Mouse (Mus musculus): ENCODE measurements around the gene Unc13d.
"Not testable (repeated sequence)": the region's sequence is repeated elsewhere in the genome, so short reads cannot be mapped to it uniquely, and the experiment has no call there.

The Unc13d gene

DNA sequence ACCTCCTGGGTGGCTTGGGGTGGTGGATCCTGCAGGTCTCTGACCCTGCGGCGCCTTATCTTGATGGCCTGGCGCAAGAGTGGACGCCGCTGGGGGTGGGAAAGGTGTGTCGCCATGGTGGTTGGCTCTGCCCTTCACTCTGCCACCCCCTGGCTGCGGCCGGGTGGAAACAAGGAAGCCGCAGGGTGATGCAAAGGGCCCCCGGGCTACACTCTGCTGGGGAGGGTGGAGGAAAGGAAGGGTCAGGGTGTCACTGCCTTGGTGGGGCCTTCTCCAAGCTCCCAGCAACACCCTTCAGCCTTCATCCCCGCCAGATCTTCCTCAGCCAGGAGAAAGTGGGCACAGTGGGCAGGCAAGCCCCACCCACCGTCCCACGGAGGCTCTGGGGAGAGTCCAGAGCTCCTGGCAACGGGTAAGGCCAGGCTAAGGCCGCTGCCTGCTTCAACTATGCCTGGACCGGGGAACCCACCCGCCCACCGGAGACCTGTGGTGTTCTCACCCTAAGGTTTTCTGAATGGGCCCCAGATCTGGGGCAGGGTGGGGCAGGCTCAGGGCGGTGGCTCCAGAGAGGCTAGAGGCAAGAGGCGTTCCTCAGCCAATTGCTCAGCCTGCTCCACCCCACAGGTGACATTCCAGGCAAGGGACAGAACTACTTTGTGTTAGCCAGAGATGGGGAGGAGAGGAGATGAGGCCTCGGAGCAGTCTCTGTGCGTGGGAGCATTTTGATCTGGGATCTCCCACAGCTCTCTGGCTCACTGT is at the start of gene Unc13d:
TSS of gene Unc13d (minus strand) at position 516 of the 759 bp plus-strand sequence.
- peak; percentile 69 for DNase-seq (ENCODE audit: low spot score)

DNA sequence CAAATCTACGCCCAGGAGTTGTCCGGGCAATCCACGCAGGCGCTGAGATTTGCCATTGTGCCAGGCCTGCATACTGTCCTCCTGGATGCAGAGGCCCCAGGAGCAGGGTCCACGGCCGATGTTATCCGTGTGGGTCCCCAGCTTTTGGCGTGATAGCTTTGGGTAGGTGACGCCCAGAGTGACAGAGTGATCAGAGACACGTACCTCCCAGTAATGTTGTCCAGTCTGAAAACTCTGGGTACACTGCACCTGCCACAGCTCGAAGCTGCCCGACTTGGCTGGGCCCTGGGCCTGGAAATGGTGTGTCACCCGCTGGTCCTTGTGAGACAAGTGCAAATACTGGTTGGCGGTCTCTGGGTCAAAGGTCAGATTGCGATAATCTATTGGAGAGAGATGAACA is 48.5 kb upstream of the Unc13d start:
- DNase-seq (ENCODE audit: low spot score): no peak

DNA sequence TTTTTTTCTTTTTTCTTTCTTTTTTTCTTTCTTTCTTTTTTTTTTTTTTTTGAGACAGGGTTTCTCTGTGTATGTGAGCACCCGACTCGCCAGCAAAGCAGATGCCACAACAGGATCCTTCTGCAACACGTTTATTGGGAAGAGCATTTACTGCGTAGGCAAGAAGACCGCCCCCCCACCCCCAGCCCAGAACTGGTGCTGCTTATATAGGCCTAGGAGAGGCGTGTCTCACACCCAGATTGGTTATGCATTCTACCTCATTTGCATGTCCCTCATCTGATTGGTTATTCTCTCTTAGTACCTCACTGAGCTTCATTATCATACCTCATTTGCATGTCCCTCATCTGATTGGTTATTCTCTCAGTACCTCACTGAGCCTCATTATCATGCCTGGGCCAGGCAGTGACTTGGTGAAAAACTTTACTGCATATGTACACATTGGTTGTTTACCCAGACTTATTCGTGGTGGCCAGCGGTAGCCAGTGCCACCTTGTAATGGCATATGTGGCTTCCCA is 44.0 kb upstream of the Unc13d start:
- not testable (repeated sequence) for DNase-seq (ENCODE audit: low spot score)

DNA sequence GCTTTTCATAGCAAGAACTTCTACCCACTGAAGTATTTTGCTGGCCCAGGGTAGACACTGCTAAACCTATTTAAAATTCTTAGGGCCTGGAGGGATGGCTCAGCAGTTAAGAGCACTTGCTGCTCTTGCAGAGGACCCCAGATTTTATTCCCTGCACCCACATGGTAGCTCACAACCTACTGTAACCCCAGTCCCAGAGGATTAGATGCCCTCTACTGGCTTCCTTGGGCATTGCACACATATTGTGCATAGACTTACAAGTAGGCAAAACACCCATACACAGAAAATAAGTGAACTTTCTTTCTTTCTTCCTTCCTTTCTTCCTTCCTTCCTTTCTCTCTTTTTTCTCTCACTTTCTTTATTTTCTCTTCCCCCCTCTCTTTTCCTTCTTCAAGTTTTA is 40.1 kb upstream of the Unc13d start:
- DNase-seq (ENCODE audit: low spot score): no peak

DNA sequence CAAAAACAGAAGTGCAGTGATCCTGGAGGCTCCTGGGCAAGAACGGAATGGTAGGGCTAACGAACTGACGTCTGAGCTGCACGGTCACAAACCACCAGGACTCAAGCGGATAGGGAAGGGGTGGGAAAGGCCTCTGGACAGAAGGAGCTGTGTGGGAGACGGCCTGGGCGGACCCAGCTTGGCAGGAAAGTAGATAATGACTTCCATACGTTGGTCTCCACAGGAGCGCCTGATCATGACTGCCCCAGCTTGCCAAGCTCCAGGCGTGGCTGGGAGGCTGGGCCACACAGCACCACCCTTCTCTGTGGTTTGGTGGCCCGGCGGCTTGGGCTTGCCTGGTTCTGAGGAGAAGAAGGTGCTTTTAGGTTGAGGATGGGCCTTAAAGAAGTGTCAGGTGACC is 39.5 kb upstream of the Unc13d start:
- DNase-seq (ENCODE audit: low spot score): no peak

DNA sequence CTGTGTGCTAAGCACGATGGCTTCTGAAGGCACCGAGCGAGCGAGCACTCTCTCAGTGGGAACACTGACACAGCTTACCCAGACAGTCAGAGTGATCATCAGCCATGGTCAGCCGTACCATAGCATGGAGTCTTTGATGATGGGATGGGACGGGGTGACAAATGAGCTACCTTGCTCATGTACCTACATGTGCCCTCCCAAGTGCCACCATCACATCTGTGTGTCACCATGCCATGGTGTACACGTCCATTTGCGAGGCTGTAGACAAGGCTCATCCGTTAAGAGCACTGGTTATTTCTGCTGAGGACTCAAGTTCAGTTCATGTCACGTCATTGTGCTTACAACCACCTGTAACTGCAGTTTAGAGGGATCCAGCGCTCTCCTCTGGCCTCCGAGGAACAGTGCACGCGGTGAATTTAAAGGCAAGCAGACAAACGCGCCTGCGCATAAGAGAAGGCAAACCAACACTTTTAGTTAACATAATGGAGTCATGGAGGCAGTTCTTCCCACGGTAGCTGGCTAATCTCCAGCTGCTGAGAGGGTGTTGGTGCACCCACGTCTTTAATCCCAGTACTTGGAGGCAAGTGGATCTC is 33.9 kb upstream of the Unc13d start:
- DNase-seq (ENCODE audit: low spot score): no peak

DNA sequence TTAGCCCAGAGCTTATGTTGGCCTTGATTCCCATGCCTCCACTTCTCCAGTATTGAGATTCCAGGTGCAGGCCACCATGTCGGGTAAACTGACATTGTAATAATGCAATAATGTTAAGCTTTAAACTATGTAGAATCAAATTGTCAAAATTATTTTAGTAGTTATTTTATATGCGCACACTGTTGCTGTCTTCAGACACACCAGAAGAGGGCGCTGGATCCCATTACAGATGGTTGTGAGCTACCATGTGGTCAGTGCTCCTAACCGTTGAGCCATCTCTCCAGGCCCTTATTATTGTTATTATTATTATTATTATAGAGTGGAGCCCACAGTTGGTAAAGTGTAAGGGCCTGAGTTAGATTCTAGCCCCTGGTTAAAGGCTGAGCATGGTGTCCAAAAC is 33.3 kb upstream of the Unc13d start:
- no peak for DNase-seq (ENCODE audit: low spot score)

DNA sequence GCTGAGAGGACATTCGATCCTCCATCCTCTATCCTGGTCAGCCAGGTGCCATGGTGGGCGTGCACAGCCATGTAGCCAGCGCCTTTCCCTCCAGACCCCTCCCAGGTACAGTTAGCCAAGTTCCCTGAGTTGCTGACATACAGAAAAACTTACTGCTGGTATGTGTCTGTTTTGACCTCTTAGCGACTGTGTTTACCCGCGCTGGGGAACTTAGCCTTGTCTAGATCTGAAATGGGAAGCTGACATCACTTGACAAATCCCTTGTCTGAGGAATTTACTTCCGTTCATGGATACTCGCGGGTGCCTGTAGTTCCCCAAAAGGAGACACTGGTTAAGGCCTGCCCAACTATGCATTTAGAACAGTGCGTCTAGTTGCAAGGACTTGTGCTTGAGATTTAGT is 32.8 kb upstream of the Unc13d start:
- DNase-seq (ENCODE audit: low spot score): no peak

DNA sequence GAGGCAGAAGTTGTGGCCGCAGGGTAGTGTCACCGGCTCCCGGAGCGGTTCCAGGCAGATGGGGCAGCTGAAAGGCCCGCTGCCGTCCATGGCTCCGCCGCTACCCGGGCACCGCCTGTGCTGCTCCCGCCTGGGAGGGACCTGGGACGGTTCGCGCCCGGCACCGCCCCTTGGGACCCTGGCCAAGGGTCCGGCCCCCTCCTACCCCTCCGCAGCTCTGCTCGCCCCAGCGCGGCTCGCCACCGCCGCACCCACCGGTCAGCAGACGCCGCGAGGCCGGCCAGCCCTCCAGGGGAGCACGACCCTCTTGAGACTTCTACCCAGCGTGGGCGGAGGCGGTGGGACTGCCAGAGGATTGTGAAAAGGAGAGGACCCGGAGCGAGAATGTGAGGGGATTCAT is 32.4 kb upstream of the Unc13d start:
- peak; percentile 83 for DNase-seq (ENCODE audit: low spot score)

DNA sequence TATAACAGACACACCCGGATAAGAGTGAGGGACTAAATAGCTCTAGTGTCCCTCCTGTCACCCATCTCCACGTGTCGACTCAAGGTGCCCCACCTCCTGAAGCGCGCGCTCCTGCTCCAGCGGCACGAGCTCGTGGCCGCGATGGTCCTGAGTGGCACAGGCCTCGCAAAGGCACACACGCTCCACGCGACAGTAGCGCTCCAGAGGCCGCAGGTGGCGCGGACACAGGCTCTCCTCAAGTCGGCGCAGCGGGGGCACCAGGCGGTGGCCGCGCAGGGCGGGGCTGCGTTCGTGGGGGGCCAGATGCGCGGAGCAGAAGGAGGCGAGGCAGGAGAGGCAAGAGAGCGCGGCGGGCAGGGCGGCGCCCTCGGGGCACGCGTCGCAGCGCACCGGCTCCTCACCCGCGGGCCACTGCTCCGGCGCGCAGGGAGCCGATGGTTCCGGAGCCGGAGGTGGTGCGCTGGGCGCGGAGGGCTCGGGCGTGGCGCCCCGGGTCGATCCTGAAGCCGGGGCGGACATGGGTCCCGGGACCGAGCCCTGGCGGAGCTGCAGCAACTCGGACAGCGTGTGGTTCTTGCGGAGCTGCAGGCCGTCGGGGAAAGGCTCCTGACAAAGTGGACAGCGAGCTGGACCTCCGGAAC is 31.8 kb upstream of the Unc13d start:
- no peak for DNase-seq (ENCODE audit: low spot score)

DNA sequence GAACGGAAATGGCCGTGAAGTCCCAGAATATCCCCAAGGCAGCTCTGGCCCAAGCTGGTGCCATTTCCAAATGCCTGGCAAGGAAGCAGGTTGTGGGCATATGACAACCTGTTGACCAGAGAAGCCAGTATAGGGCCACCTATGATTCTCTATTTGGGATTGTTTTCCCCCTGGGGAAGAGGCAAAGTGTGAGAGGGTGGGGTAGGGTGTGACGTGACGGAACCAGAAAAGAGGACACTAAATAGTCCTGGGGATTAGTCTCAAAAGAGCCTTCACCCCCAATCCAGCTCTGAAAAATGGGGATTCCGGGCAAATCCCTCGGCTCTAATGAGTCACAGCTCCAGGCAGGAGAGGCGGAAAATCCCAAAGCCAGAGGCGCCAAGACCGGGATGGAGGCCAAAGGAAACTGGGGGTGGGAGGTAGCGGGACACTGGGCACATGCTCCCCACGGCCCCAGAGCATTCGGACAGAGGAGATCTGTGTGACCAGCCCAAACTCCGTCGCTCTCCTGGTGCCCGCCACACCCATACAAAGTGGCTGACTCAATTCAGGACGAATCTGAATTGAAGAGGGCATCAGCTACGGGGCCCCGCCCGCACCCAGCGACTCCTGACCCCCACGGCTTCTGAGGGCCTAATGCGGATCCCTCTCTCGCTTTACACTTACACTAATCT is 30.8 kb upstream of the Unc13d start:
- DNase-seq (ENCODE audit: low spot score): peak; percentile 74

DNA sequence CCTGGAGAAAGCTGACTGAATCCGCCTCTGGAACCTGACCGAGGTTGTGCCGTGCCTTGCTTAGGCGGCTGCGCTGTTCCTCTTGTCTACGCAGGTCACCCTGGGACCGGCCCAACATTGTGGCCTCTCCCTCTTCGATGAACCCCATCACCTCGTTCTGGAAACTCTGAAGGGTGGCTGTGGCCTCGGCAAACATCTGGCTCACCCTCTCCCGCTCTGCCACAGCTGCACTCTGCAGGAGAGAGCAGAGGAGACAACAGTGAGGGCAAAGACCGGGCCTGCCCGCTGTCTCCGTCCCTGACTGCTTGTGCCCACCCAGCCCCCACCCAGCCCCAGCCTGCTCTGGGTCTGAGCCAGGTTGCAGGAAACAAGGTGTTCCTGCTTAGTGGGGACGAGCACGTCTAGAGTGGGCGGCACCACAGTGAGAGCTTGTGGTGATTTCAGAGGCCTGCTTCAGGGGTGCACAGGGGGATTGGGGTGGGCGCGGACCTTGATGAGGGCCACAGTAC is 30.1 kb upstream of the Unc13d start:
- DNase-seq (ENCODE audit: low spot score): no peak

DNA sequence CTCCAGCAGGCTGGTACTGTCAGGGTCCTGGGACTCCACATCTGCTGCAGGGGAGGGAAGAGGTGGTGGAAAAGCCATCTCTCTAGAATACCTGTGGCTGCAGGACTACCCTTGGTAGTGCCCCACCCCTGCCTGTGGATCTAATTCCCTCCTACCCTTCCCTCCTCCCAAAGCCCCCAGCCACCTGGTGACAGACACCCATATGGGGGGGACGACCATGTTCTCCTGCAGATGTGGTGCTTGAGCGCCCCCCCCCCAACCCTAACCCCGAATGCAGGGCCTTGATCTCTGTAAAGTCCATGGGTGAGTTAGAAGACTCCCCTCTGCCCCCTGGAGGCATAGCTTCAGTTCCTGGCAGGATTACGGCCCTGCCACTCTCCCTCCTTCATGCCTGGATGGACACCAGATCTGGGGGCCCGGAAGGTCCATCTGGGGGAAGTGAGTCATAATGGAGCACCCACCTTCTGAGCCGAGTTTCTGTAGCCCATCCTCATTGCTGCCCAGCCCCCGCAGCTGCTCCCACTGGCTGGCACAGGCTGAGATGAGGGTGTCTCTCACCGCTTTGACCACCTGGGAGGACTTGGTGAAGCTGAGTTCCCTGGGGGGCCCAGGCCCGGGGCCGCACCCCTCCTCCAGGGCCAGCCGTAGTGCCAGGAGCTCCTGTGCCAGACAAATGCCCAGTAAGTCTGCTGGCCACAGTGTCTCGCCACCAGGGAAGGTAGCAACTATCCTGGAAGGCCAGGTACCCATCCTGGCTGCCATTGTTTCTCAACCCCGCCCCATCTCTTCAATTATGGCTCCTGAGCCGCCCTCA is 29.4 kb upstream of the Unc13d start:
- no peak for DNase-seq (ENCODE audit: low spot score)

DNA sequence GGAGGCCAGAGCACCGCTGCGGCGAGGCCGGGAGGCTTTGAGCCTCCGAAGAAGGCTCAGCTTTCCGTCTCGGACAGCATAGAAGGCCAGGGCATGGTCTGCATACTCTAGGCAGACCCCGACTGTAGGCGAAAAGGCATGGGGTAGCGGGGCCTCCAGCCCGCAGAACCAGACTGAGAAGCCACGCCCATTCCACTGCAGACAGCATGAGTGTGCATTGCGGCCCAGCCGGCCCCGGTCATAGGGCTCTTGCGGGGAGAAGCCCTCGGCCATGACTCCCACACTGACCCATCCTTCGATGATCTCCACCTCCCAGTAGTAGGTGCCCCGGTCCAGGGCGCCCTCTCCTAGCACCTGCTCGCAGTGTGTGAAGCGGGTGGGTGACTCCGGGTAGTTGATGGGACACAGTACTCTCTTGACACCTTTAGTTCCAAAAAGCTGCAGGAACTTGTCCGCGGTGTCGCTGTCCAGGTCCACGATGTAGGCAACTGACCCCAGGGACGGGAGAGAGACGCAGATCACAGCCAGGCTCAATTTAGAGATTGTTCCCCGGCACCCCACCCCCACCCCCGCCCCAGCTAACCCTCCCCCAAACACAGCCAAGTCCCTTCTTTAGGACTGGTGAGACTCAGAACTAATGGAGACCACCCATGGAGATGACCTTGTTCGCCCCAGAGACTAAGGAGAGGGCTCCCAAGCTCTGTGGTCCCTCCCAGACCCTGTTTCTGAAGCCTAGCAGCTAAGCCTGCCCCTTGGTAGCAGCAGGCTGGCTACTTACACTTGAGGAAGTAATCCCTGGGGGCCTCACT is 28.6 kb upstream of the Unc13d start:
- no peak for DNase-seq (ENCODE audit: low spot score)

DNA sequence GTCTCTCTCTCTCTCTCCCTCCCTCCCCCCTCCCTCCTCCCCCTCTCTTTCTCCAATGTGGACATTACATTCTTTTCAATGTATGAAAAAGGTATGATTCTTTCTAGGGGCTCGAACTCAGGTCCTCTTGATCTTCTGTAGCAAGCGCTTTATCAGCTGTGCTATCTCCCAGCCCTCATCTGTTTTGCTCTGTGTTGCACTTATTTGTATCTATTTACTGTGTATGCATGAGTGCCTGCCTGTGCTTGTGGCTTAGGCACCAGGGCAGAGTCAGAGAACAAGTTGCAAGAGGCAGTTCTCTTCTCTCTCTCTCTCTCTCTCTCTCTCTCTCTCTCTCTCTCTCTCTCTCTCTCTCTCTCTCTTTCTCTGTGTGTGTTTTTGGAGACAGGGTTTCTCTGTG is 27.3 kb upstream of the Unc13d start:
- DNase-seq (ENCODE audit: low spot score): no peak

DNA sequence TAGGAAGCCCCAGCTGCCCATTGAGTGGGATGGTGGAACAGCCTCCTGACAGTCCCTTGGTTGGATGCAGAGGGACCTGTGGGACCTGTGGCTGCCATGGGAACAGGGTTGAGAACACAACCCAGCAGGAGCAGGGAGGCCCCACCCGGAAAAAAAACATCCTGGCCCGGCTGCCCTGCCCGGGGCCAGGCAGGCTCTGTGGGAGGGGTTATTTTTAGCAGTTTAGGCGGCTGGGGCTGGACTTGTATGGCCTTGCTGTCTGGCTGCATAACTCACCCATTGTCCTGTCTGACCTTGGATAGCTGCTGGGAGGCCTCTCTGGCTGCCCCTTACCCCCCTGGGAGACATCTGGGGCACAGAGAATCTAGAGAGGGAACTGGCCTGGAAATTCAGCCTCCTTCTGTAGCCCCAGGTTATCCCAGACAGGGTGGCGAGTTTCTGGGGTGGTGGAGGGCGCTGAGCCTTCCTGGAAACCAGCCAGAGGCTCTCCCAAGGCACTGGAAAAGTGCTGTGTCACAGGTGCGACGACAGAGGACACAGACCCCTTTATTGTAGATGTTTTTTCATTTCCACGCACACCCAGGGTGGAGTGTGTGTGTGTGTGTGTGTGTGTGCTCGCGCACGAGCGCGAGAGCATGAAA is 26.4 kb upstream of the Unc13d start:
- peak; percentile 69 for DNase-seq (ENCODE audit: low spot score)

DNA sequence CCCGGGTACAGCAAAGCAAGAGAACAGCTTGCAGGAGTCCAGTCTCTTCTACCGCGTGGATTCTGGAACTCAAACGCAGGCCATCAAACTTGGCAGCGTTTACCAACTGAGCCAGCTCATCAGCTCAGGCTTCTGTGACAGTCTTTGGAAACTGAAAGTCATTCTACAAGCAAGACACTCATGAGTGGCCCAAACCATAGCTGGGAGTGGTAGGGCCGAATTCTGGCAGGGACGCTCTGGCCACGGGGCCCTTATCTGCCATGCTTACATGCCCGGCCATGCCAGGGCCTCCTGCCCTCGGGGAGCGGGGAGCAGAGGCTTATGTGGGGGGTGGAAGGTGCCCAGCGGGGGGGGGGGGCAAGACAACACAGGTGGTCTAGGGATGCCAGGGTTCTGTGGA is 25.8 kb upstream of the Unc13d start:
- no peak for DNase-seq (ENCODE audit: low spot score)

DNA sequence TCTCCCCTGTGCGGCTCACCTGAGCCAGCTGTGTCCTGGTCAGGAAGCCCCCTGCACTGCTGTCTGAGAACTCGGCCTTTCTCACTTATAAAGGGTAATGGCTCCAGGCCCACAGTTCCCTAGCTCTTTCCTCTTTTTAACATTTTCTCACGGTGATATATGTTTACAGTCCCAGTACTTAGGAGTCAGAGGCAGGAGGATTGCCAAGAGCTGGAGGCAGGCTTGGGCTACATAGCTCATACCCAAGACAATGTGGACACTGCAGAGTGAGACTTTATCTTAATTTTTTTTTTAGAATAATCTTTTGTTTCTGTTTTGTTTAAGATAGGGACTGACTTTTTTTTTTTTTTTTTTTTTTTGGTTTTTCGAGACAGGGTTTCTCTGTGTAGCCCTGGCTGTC is 24.7 kb upstream of the Unc13d start:
- no peak for DNase-seq (ENCODE audit: low spot score)

DNA sequence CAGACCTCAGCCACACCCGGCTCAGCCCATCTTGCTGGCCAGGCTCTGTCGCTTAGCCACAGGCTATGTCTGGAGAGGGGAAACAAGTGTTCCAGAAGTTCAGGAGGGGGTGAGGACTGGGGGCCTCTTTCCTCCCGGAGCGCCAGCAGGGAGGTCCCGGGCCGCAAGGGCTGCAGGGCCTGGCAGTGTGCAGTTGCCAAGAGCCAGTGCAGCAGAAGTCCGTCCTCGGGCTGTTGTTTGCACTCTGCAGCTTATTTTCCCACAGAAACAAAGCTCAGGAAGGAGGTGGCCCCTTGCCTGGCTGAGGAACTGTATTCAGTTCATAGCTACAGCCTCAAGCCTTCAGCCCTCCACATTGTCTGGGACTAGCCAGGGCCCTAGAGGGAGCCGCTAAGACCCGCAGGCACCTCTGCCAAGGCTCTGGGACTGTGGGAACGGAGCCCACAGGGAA is 24.2 kb upstream of the Unc13d start:
- peak; percentile 63 for DNase-seq (ENCODE audit: low spot score)

DNA sequence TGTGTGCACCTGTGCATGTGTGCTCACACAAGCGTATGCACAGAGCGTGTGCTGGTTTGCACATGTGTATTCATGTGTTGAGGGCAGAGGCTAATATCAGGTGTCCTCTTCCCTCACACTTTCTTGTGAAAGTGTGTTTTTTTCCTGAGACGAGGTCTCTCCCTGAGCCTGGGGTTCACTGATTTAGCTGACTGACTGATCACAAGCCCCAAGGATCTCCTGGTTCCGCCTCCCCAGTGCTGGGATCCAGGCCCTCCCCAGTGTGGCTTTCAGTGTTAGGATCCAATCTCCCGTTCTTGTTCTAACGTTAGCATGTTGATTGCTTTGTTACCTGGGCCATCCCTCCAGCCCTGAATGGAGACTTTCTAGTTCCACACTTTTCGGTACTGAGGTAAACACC is 23.1 kb upstream of the Unc13d start:
- DNase-seq (ENCODE audit: low spot score): no peak

All from urinary bladder, postnatal 14 days (tissue).